Mouse (Mus musculus) embryonic facial prominence, embryonic 15.5 days (tissue): ENCODE results near the gene Znrf4. TPM values are rescaled to one million over a fixed set of nuclear protein-coding genes. Genes with fewer than 3 reads are reported as not detected.

Experiments used
- ATAC-seq: fragments of 200-750 bp; cut with Nextera tagmentation; 2 replicates; pipeline ENCODE4 v1.8.0; 2017; ENCODE audit warnings: low read depth, moderate TSS enrichment; ENCODE audit not compliant: insufficient number of reproducible peaks, low FRiP score, low TSS enrichment
- H3K27ac ChIP-seq: fragments of 300-500 bp; sonication (generic); replicated peaks from 2 replicates; pipeline ENCODE4 v1.5.1; 2015; ENCODE audit warnings: mild to moderate bottlenecking, inconsistent platforms
- H3K27me3 ChIP-seq: fragments of 300-500 bp; sonication (generic); 2 replicates; pipeline ENCODE4 v1.6.1; 2015; ENCODE audit warnings: inconsistent platforms
- H3K36me3 ChIP-seq: fragments of 300-500 bp; sonication (generic); 2 replicates; pipeline ENCODE4 v1.6.1; 2015; ENCODE audit warnings: mild to moderate bottlenecking, inconsistent platforms
- H3K4me1 ChIP-seq: fragments of 300-500 bp; sonication (generic); 2 replicates; pipeline ENCODE4 v1.6.1; 2015; ENCODE audit warnings: inconsistent platforms
- H3K4me2 ChIP-seq: fragments of 300-500 bp; sonication (generic); replicated peaks from 2 replicates; pipeline ENCODE4 v1.6.1; 2015; ENCODE audit warnings: mild to moderate bottlenecking, inconsistent platforms
- H3K4me3 ChIP-seq: fragments of 300-500 bp; sonication (generic); replicated peaks from 2 replicates; pipeline ENCODE4 v1.5.1; 2015; ENCODE audit warnings: mild to moderate bottlenecking, inconsistent platforms
- H3K9ac ChIP-seq: fragments of 300-500 bp; sonication (generic); 2 replicates; pipeline ENCODE4 v1.6.1; 2015; ENCODE audit warnings: inconsistent platforms
- H3K9me3 ChIP-seq: fragments of 300-500 bp; sonication (generic); replicated peaks from 2 replicates; pipeline ENCODE4 v1.6.1; 2016; ENCODE audit warnings: inconsistent platforms
- WGBS: fragments of 180-500 bp; shearing (Covaris S2); methylation state at CpG from one replicate; pipeline ENCODE4 v1.1.7; 2015; 5-methylcytosine and 5-hydroxymethylcytosine counted together
- polyA plus RNA-seq: library from polyadenylated mRNA; unstranded; fragments of >200 nt; fragmentation: Nextera tagmentation; extraction: Ambion mirVana; gene quantifications from 2 replicates; pipeline ENCODE4 v1.2.1, GENCODE M21; 2015

Gene Znrf4
- polyA plus RNA-seq, 1 experiment from 2014 or later: not detected

DNA sequence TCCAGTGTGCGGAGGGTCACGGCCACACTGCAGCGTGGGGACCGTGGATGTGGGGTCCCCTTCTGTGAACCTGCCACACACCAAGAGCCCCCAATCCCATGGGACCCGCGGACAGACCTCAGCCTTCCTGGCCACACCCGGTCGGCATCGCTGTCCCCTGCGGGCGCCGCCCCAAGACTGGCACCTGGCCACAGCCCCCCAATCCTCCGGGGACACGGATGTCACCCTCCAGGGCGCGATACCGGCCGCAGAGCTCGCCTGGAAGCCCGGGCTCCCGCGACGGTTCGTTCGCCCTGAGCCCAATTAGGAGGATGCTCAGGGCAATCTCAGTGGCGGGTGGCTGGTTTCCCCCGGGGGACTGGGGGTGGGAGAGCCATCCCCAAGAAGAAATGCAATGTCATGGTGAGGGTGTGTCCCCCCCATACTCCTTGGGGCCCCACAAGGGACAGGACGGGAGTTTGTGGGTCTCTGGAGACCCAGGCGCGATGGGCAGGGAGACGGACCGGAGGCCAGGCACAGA lies 37.9 kb downstream of the Znrf4 start:
- peaks cover 36% of the 10 kb centered on the region for H3K27me3 ChIP-seq
- H3K36me3 ChIP-seq: no peaks in the 10 kb centered on the region
- H3K9me3 ChIP-seq: no peaks in the 10 kb centered on the region
- ATAC-seq: no peak
- H3K4me3 ChIP-seq: peak overlapping the region; percentile 80
- H3K4me2 ChIP-seq: peak overlapping the region; percentile 99
- H3K9ac ChIP-seq: peak overlapping the region; percentile 76
- H3K27ac ChIP-seq: no peak overlapping the region
- H3K4me1 ChIP-seq: peaks cover 83% of the 10 kb centered on the region
- WGBS: 5% methylated on average over 32 of the region's 32 CpGs

DNA sequence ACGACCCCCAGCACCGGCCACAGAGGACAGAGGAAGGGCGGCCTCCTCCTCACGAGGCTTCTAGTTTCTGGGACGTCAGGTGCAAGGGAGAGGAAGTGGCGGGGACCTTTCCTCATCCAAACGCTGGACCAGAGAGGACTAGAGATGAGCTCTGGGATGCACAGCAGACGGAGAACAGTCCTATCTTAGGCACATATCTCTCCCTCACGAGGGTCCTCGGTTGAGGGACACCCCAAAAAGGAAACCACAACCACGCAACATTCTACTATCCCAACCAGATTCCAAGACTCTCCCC lies 38.7 kb downstream of the Znrf4 start:
- WGBS: 5% methylated on average over 11 of the region's 11 CpGs
- Histone ChIP-seq H3K9me3 (no peaks in the 10 kb centered on the region), H3K4me3 (peak overlapping the region; percentile 80), H3K9ac (no peak overlapping the region), H3K4me2 (peak overlapping the region; percentile 99), H3K36me3 (no peaks in the 10 kb centered on the region), H3K27me3 (peaks cover 36% of the 10 kb centered on the region), H3K4me1 (peaks cover 86% of the 10 kb centered on the region), H3K27ac (no peak overlapping the region)
- no peak for ATAC-seq

DNA sequence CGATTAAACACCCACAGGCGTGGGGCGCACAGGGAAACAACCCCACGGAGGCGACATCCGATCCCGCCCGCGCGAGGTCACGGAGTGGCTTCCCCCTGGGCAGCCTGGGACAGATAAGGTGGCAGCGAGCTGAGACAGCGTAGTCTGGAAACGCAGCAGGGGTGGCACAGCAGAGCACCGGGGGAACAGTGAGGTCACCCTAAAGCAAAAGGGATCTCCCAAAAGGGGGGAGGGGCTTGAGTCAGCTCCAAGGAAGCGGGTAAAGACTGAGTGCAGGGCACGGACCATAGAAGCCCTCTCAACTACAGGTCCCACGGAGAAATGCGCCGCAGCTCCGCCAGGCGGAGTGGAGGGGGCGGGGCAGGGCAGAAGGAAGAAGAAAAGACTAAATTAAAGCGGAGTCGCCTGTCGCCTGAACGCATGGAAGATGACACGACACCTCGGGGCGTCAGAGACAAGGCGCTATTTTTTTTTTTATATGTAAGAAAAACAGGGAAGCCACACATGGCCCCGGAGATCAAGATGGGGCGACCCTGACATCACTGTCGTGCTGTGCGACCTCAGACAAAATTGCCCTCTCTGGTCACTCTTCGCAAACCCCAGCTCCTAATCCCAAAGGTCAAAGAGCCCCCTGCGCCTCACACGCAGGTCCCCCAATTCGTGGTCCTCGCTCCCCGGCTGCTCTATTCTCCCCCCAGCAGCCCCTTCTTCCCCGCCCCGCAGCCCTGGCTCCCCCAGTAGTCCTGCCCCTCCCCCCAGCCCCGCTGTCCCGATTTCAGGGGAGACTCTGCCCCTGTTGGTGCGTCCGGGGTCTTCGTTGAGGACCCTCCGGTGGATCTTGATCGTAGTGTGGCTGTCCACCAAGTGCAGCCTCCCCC lies 39.3 kb downstream of the Znrf4 start:
- Histone ChIP-seq H3K27ac (0 out of 2 replicates have a peak overlapping the region, but pooled peaks have one; percentile 17), H3K27me3 (peaks cover 36% of the 10 kb centered on the region), H3K4me3 (peak overlapping the region; percentile 80), H3K9me3 (no peaks in the 10 kb centered on the region), H3K36me3 (no peaks in the 10 kb centered on the region), H3K4me2 (peak overlapping the region; percentile 99), H3K4me1 (peaks cover 86% of the 10 kb centered on the region), H3K9ac (no peak overlapping the region)
- 2% methylated on average over 50 of the region's 50 CpGs for WGBS
- ATAC-seq: no peak

DNA sequence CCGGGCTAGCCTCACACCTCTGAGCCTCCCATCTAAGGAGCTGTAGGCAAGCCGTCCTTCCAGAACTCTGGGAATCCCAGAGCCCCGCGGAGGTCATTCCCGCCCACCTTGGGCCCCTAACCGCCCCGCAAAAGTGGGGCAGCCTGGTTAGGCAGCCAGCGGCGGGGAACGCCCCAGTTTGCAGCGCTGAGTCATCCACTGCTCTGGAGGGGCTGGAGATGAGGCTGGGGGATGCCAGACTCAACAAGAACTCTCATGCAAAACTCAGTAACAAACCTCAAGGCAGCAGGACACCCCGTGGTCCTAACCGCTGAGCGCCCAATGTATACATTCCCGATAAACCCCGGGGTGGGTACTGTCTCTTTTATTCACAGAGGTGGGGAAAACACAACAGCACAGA lies 40.1 kb downstream of the Znrf4 start:
- Histone ChIP-seq H3K9me3 (no peaks in the 10 kb centered on the region), H3K27ac (peak overlapping the region; percentile 17; the same call in 1 of the 2 replicates), H3K4me3 (peak overlapping the region; percentile 80; the same call in 1 of the 2 replicates), H3K27me3 (peaks cover 36% of the 10 kb centered on the region), H3K4me2 (peak overlapping the region; percentile 99), H3K36me3 (no peaks in the 10 kb centered on the region), H3K4me1 (peaks cover 93% of the 10 kb centered on the region), H3K9ac (no peak overlapping the region)
- WGBS: 13% methylated on average over 16 of the region's 16 CpGs
- no peak for ATAC-seq

DNA sequence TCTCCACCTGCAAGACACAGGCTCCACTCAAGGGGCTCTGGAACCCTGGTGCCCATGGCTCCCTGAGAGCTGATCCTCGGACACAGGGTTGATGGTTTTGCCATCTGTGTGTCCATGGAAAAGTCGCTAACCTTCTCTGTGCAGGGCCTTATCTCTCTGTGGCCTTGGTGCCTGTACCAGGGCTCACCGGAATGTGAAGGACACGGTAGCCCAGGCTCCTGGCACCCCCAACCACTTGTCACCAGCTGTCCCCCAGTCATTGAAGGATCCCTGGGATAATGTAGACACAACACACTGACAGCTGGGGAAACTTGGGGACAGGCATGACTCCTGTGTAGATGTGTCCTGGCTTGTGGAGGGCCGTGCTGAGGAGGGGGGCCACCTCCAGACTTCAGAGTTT lies 41.1 kb downstream of the Znrf4 start:
- Histone ChIP-seq H3K9me3 (no peaks in the 10 kb centered on the region), H3K27me3 (peaks cover 36% of the 10 kb centered on the region), H3K4me1 (peaks cover 92% of the 10 kb centered on the region), H3K4me2 (no peak overlapping the region), H3K4me3 (no peak overlapping the region), H3K27ac (no peak overlapping the region), H3K36me3 (no peaks in the 10 kb centered on the region), H3K9ac (no peak overlapping the region)
- no peak for ATAC-seq
- 70% methylated on average over 5 of the region's 5 CpGs for WGBS

DNA sequence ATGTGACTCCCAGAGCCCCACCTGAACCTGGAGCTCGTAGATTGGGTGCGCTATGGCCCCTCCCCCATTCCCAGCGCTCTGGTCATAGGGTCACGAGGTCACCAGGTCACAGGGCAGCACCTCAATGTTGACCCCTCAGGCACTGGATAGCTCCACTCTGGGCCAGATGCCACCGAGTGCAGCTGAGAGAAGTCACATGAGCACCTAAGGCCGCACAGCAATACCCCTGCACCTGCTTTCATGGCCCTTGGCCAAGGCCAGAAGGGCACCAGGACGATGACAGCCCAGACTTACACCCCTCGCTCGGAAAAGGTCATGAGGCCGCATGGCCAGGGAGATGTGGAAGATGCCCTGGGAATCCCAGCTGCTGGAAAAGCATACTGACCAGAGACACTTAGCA lies 41.7 kb downstream of the Znrf4 start:
- Histone ChIP-seq H3K27me3 (peaks cover 36% of the 10 kb centered on the region), H3K36me3 (no peaks in the 10 kb centered on the region), H3K27ac (no peak overlapping the region), H3K4me3 (peak overlapping the region; percentile 32; the same call in 1 of the 2 replicates), H3K4me2 (peak overlapping the region; percentile 50), H3K9me3 (no peaks in the 10 kb centered on the region), H3K9ac (no peak overlapping the region), H3K4me1 (peaks cover 93% of the 10 kb centered on the region)
- 20% methylated on average over 10 of the region's 10 CpGs for WGBS
- no peak for ATAC-seq

DNA sequence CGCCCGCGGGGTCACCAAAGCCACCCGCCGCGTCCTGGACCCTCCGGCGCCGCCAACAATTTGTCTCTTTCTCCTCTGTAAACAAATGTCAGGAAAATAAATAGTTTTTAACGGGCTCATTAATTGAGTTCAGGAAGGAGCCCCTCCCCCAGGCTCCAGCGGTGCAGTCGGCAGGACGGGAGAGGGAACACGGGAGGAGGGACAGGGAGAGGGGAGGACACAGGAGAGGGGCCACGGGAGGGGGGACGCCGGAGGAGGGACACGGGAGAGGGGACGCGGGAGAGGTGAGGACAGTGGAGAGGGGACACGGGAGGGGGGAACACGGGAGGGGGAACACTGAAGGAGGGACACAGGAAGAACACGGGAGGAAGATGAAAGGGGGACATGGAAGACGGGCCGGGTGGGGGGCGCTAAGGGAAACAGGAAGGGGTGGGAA lies 42.2 kb downstream of the Znrf4 start:
- peak overlapping the region; percentile 13; the same call in 1 of the 2 replicates for H3K9ac ChIP-seq
- peaks cover 32% of the 10 kb centered on the region for H3K27me3 ChIP-seq
- H3K36me3 ChIP-seq: no peaks in the 10 kb centered on the region
- peaks cover 93% of the 10 kb centered on the region for H3K4me1 ChIP-seq
- 6% methylated on average over 26 of the region's 26 CpGs for WGBS
- peak overlapping the region; percentile 32 for H3K4me3 ChIP-seq
- no peak overlapping the region for H3K27ac ChIP-seq
- H3K9me3 ChIP-seq: no peaks in the 10 kb centered on the region
- H3K4me2 ChIP-seq: peak overlapping the region; percentile 50
- ATAC-seq: no peak

DNA sequence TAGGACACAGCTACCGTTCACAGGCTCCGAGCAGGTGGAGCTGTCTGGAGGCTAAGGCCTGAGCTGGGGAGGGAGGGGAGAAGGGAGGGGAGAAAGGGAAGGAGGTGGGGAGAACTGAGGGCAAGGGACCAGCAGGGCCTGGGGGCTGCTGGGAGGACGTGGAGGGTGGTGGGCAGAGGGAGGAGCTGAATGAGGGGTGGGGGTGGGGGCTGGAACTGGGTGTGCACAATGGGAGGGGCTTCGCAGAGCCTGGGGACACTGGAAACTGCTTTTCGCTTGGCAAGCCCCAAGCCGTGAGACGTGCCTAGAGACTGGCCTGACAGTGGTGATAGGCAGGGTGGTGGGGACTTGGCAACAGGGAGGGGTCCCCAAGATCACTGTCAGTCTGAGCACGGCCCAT lies 43.0 kb downstream of the Znrf4 start:
- Histone ChIP-seq H3K9me3 (no peaks in the 10 kb centered on the region), H3K36me3 (no peaks in the 10 kb centered on the region), H3K27ac (no peak overlapping the region), H3K9ac (no peak overlapping the region), H3K4me1 (peaks cover 91% of the 10 kb centered on the region), H3K27me3 (peaks cover 26% of the 10 kb centered on the region), H3K4me3 (no peak overlapping the region), H3K4me2 (peak overlapping the region; percentile 50)
- 37% methylated on average over 8 of the region's 8 CpGs for WGBS
- ATAC-seq: no peak

DNA sequence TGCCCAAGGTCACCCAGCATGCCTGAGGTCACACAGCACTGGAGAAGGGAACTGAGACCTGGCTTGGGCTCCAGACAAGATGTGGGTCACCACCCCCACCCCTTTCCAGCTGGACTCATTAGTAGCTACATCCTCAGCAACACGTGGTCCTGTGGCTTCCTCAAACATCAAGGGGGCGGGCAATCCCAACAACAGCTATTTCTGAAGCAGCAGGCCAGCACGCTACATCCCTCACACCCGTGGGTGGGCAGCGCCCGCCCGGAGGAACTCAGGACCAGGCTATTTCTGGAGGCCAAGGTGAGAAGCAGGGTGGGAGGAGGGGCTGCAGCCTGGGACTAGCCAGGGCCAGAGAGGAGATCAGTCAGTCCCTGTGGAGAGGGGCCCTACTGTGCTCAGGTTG lies 43.4 kb downstream of the Znrf4 start:
- H3K4me2 ChIP-seq: 0 out of 2 replicates have a peak overlapping the region, but pooled peaks have one; percentile 6
- peaks cover 90% of the 10 kb centered on the region for H3K4me1 ChIP-seq
- no peak for ATAC-seq

DNA sequence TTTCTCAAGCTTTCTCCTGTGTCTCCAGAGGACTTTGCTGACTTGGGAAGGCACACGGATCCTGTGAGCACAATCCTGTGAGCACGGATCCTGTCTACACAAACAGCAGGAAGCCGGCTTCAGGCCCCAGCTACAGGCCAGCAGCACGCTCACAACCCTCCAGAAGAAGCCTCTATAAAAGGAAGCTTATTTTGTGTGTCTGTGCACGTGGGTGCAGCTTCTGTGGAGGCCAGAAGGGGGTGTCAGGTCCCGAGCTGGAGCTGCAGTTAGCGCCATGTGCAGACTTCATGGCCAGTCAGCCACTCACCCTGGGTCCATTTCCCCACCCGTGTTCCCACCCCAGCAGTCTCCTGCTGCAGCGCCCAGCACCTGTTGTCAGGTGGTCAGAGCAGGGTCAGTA lies 43.9 kb downstream of the Znrf4 start:
- WGBS: 94% methylated on average over 9 of the region's 9 CpGs
- ATAC-seq: no peak
- Histone ChIP-seq H3K27ac (peak overlapping the region; percentile 85), H3K36me3 (no peaks in the 10 kb centered on the region), H3K9me3 (no peaks in the 10 kb centered on the region), H3K4me1 (peaks cover 90% of the 10 kb centered on the region), H3K27me3 (peaks cover 17% of the 10 kb centered on the region), H3K4me2 (no peak overlapping the region), H3K4me3 (no peak overlapping the region), H3K9ac (no peak overlapping the region)

More for the DNA sequence above, 43.4 kb downstream of the Znrf4 start:
- H3K27ac ChIP-seq: no peak overlapping the region
- no peaks in the 10 kb centered on the region for H3K36me3 ChIP-seq
- 63% methylated on average over 7 of the region's 7 CpGs for WGBS
- no peak overlapping the region for H3K4me3 ChIP-seq
- H3K9me3 ChIP-seq: no peaks in the 10 kb centered on the region
- H3K9ac ChIP-seq: no peak overlapping the region
- peaks cover 22% of the 10 kb centered on the region for H3K27me3 ChIP-seq

DNA sequence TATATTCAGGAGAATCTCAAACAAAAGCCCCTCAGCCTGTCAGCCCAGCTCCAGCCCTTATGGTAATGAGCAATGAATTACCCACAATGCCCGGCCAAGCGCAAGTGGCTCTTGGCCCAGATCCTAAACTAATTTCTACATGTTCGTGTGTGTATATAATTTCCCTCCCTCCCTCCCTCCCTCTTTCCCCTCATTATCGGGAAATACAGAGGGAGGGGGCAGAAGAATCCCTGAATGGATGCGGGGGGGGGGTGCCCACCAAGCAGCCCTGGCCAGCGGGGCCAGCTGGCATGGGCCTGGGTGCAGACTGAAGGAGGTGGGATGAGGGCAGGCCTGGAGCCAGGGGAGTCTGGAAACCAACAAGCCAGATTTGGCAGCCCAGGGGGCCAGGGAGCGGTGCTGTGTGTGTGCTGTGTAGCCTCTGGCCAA lies 44.8 kb downstream of the Znrf4 start:
- 30% methylated on average over 7 of the region's 7 CpGs for WGBS
- H3K4me2 ChIP-seq: peak overlapping the region; percentile 36
- peak; percentile 39 for ATAC-seq

More for the DNA sequence above, 44.8 kb downstream of the Znrf4 start:
- H3K27me3 ChIP-seq: peaks cover 8% of the 10 kb centered on the region; the same call in 1 of the 2 replicates
- peaks cover 88% of the 10 kb centered on the region for H3K4me1 ChIP-seq
- H3K27ac ChIP-seq: peak overlapping the region; percentile 85
- H3K9ac ChIP-seq: no peak overlapping the region
- H3K9me3 ChIP-seq: no peaks in the 10 kb centered on the region
- peak overlapping the region; percentile 11; the same call in 1 of the 2 replicates for H3K4me3 ChIP-seq
- no peaks in the 10 kb centered on the region for H3K36me3 ChIP-seq
